Mouse (Mus musculus) urinary bladder, postnatal 4 days (tissue): ENCODE data around the gene Olfr23.
"Not testable (repeated sequence)": the region's sequence is repeated elsewhere in the genome, so short reads cannot be mapped to it uniquely, and the experiment has no call there.

Source experiments
- DNase-seq, 2 experiments: peaks; one replicate each; pipeline ENCODE4 v3.0.0; 2021 to 2022; ENCODE audit warnings: low spot score in 2 of 2

Gene Olfr23

DNA sequence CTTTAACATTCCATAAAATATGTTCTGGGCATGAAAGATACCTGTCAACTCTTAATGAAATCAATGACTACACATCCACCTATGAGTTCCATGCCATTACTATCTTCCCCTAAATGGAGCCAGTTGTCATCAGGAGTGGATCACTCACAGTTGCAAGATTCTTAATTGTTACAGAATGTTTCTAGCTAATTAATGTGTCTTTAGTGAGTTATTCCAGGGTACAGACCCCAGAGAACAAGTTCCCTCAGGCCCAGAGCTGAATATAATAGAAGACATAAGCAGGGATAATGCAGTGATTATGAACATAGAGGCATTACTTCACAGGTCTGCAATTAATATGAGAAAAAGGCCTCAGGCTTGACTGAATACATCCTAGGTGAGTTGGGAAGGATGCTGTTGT, at the start of gene Olfr23:
Olfr23 (plus strand) TSS at position 301 of the 400 bp plus-strand sequence.
- no peak for DNase-seq

- DNase-seq = no peak
Measured at GRCm38 (mm10) chr11:73890671-73891070, 45.8 kb upstream of the Olfr23 start, which contains the start of gene Olfr394. Gene Olfr394 (minus strand): TSS chr11:73890771.

- DNase-seq = not testable (repeated sequence)
Measured at GRCm38 (mm10) chr11:73909199-73909598, 27.3 kb upstream of the Olfr23 start, which contains the start of gene Olfr395. Gene Olfr395 (minus strand): TSS chr11:73909299.

- DNase-seq = no peak
Measured at GRCm38 (mm10) chr11:73960517-73960916, 24.0 kb downstream of the Olfr23 start, which contains the start of gene Olfr397. Gene Olfr397 (plus strand): TSS chr11:73960817.

GRCm38 (mm10) chr11:73990307-73990706, 53.8 kb downstream of the Olfr23 start, which contains the start of gene Olfr398:
Gene Olfr398 (minus strand): TSS chr11:73990407.
- no peak for DNase-seq
